Mouse (Mus musculus) 416B (cell line): ENCODE measurements around the gene Vtn.

Experiments used
- DNase-seq: peaks from one replicate; pipeline ENCODE4 v3.0.0; 2011; ENCODE audit warnings: low read depth

Gene Vtn

DNA sequence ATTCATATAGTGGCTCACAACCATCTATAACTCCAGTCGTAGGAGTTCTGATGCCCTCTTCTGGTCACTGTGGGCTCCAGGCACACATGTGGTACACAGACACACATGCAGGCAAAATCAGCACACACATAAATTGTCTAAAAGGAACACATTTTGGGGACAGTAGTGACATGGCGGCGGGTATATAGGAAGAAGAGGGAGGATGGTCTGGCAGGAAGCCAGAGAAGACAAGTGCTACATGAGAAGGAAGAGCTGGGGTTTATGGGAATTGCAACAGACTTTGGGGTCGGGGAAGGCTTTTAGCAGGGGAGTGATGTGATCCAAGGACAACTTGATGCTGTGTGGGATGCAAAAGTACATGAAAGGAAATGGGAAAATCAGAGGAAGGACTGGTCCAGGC lies 35.6 kb downstream of the Vtn start:
- peak; percentile 20 for DNase-seq

DNA sequence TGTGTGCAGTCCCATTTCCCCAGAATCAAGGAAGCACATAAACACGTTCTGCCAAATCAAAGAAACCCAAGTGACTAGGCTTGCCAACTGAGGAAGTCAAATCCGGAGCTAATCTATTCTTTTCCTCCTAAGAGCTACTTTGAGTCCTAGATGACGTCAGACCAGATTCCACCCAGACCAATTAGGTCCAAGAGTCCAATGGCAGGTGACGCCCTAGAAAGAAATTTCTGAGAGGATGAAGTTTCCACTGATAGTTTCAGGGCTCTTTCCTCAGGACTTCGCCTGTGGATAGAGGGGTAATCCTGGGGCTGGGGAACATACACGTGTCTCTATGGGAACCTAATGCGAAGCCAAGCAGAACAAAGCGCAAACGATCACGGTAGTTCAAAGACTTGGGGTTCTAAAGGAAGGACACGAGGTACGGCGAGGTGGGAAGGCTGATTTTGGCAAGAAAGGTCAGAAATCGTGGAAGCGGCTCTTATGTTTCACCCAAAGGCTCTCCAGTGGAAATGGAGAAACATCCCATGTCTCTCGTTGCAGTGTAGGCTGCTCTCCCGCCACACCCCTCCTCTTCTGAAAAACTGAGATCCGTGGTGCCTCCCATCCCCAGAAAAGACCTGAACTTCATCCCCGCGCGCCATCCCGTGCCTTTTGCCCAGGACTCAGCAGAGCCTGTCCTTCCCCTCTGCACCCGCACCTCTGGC lies 36.6 kb downstream of the Vtn start:
- DNase-seq: peak; percentile 82

DNA sequence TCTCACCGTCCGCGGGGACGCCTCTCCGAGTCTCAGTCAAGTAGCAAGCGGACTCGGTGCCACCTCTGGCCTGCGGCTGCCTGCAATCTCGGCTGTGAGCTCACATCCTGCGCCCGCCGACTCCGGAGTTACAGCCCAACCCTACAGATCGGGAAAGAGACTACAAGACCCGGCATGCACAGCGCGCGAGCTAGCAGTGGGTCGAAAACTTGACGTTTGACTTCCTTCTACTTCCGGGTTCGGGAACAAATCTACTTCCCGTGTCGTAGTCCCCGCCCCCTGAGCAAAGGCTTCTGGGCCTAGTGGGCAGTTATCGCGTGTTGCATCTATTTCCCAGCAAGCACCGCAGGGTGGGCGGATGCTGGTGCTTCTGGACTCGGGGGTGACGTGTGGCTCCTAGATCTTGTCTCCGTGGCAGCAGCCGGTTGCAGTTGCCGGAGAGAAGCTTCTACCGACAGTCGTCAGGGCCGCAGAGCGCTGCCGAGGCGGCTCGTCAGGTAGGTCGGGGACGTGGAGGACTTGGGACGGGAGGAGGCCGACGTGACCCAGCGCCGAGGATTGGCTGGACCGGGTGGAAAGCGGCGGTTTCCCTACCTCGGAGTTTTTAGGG lies 37.3 kb downstream of the Vtn start, which contains the start of the genes Tnfaip1 and Ift20:
Gene Tnfaip1, minus strand, starts transcription at position 253 of the 610 bp plus-strand sequence.
Gene Ift20, plus strand, starts transcription at position 282 of the 610 bp plus-strand sequence.
- peak; percentile 100 for DNase-seq

DNA sequence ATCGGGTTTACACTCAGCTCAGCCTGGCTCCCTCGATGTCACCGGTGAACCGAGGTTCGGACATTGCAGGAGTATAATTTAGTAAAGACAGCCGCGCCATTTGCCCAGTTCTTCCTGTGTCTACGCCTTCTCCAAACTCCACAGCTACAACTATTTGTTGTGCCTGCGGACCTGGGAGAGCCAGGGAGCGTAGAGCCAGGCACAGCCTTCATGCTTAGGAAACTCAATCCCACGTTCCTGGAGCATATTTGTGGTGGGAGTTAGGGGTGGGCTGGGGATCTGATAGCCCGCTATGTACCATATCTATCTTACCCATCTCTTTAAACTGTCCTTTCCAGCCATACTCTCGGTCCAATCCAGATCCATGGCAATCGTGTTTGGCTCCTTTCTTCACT lies 37.8 kb downstream of the Vtn start:
- no peak for DNase-seq

DNA sequence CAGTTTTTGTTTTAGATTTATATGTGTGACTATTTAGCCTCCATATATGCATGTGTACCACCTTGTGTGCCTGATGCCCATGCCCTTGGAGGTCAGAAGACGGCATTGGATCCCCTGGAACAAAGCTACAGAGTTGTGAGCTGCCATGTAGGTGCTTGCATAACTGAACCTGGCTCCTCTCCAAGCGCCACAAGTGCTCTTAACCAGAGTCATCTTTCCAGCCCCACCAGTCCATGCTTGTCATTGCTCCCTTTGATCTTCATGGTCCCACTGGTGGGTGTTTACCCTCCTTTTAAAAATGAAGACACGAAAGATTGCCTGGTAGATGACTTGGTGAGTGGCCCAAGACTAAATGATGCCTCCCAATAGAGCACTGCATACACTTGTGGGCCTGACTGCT lies 41.5 kb downstream of the Vtn start:
- peak; percentile 35 for DNase-seq

DNA sequence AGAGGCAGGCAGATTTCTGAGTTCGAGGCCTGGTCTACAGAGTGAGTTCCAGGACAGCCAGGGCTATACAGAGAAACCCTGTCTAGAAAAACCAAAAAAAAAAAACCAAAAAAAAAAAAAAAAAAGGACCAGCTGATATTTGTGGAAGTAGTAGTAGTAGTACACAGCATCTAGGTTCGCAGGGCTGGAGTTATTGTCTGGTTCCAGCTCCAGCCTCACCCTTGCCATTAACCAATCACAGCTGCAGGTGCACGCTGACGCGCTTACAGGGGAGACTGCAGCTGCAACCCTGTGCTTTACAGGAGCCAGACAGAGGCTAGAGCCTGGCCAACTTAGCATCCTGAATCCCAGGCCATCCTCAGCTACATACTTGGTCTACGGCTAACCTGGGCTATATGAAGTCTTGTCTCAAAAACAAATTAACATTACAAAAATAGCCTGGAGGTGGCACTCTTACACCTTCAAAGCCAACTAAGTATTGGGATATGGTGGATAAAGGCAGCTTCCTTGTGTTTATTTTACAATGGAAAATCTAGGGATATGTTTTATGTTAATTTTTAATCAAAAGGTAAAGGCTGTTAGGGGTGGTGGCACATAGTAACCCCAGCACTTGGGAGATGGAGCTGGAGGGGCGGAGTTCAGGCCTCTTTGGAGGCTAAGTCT lies 45.7 kb downstream of the Vtn start:
- DNase-seq: peak; percentile 45

DNA sequence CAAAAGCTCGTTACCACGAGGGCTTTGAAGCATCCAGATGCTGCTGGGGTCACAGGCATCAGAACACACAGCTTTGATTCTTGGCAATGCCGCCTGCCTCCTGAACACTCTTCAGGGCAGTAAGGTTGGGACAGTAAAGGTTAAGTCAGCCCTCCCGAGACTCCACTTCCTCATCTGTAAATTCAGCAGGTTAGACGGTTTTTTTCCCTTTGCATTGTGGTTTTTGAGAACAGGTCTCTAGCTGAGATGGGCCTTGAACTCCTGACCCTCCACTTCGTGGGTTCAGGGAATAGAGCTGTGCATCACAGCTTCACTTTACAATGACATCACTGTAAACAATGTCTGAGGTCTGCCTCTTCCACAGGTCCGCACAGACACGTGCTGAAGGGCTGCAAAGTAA lies 46.3 kb downstream of the Vtn start:
- peak; percentile 64 for DNase-seq

DNA sequence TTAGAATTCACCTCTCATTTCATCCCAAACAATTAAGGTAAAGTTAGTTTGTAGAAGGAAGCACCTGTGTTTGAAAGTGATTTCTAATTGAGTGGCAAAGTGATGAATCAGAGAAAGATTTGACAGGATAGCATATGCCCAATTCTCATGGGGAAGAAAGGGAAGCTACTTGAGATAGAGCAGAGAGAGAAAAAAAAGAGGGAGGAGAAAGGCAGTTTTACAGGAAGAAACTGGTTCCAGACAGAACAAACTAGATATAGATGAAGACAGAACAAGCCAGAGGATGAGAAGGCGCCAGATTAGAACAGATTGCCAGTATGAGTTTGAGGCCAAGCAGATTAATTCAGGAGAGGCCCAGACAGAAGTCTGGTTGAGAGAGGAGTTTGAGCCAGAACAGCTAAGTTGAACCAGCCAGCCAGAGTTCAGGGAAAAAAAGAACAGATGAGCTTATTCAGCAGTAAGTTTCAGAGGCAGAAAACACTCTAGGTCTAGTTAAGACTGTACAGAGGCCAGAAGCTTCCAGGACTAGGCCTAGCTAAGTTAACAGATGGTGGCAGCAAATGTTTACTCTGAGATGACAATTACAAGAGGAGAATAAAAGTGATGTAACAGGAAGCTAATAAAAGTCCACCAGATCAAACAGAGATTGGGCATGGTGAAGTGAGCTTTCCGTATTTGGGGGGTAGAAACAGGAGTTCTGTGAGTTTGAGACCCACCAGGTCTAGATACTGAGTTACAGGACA lies 49.0 kb downstream of the Vtn start:
- DNase-seq: peak; percentile 49

DNA sequence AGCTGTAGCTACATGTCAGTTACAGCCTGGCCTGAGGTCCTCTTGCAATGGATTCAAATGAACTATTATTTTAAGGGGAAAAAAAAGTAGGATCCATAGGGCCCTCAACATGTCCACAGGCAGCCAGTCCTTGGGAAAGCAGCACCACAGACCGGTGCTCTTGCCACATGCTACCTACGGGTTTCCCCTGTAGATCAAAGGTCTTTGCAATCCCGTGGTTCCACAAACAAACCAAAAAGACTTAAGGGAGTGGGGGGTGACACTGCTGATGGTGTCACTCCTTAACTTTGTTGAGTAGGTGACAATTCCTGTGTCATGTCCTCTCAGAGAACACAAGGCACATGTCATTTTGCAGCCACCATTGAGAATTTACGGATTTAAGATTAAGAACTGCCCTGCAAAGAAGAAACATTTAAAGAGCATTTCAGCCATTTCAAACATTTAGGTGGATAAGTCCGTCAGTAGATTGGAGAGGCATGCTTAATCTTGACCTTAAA lies 50.6 kb downstream of the Vtn start:
- DNase-seq: peak; percentile 52

DNA sequence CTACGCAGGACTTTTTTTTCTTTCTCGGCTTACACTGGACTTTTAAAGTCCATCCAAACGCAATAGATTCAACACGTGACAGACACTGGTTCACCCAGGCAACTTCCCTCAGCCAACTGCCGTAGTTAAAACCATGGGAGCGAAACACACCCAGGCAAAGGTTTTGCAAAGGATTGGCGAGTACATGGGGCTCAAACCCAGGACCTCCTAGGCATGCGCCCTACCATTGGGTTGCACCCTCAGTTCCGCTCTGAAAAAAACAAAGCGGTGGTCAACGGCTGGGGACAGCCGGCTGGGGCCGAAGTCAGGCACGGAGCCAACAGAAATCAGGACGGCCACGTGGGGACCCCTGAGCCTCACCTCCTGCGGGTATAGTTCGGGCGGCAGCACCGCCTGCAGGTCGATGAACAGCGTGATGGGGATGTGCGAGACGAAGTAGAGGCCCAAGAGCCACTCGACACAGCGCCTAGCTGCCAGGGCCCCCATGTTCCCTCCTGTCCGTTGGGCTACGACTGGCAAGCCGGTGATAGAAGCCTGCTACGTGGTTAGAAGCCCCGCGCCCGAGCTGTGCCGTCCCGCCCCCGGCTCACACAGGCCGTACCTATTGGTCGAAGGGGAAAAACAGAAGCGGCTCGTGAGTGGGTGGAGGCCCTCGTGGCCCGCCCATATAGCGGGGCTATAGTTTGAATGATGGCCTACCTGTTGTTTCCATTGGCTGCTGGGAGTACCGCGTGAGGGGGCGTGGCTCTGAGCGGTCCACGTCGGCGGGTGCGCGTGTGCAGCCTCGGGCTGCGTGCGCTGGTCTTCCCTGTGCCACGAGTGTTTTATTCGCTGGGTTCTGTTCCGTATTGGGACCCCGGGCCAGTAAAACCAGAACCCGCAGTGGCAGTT lies 51.5 kb downstream of the Vtn start, which contains the start of gene Tmem97:
Gene Tmem97, minus strand, starts transcription at position 610 of the 891 bp plus-strand sequence.
- DNase-seq: peak; percentile 98

DNA sequence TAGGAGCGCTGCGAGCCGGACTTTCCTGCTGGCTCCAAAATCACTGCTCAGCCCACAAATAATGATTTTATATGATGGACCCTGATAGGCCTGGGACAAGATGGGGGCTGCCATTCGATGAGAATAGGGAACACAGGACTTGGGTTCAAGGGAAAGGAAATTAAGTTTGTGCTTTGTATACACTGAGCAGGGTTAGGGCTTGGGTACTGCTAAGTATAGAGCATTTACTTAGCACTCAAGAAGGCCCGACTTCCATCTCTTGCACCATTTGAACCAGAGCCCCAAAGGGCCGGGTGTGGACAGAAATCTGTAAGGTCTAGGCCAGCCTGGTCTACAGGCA lies 52.1 kb downstream of the Vtn start:
- no peak for DNase-seq
